Mouse (Mus musculus): ENCODE data around the gene Gucy2c.
A peak's percentile ranks its signal among the peaks of the same experiment; 100 is the strongest.

DNA sequence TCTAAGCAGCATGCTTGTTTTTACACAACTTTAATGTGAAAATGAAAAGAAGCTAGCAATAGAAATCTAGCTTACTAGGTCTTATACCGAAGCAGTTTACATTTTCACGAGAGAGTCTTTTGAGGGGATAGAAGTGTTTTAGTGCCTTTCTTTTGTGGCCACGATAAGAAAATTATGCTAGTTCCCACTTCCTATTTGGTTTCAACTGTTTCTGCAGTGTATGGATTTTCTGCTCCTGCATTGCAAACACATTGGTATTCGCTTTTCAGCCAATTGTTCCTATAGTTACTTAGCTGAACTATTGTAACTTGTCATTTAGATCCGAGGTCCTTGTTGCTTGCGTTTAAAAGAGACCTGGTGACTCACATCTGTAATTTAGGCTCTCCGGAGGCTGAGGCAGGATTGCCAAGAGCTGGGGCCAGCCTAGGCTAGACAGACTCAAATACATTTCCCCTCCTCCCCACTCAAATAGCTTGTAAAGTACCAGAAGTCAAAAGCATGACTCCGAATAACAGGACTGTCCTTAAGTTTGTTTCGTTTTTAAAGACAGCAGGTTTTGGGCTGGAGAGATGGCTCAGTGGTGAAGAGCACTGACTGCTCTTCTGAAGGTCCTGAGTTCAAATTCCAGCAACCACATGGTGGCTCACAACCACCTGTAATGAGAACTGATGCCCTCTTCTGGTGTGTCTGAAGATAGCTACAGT lies 23.3 kb upstream of the Gucy2c start:
- no peak for TF ChIP-seq E2F4 (IDR thresholded peaks at IDR 0.05; ENCODE audit: borderline replicate concordance, low read depth, low read length)
- no peak for TF ChIP-seq NRF1 (IDR thresholded peaks at IDR 0.05; ENCODE audit: insufficient read depth, low read depth, low read length, poor library complexity, severe bottlenecking)
- TF ChIP-seq MAX (IDR thresholded peaks at IDR 0.05; ENCODE audit: low read length), result no peak
- TF ChIP-seq ZC3H11A (IDR thresholded peaks at IDR 0.05; ENCODE audit: low read depth, low read length), result no peak
- TF ChIP-seq BHLHE40 (IDR thresholded peaks at IDR 0.05; ENCODE audit: borderline replicate concordance, low read depth, low read length), result no peak
- no peak for TF ChIP-seq CTCF (IDR thresholded peaks at IDR 0.05 in 2 of 3, conservative IDR thresholded peaks at IDR 0.05 in 1 of 3; ENCODE audit: control insufficient read depth in 1 of 3, insufficient read depth in 1 of 3, low read depth in 2 of 3, low read length in 3 of 3, poor library complexity in 1 of 3, severe bottlenecking in 1 of 3)
- no peak for TF ChIP-seq MAZ (IDR thresholded peaks at IDR 0.05; ENCODE audit: low read depth, low read length)
- no peak for TF ChIP-seq TAL1 (IDR thresholded peaks at IDR 0.05; ENCODE audit: low read length)
- TF ChIP-seq TBP (IDR thresholded peaks at IDR 0.05; ENCODE audit: low read depth, low read length), result peak; percentile 89
- no peak for TF ChIP-seq HCFC1 (IDR thresholded peaks at IDR 0.05; ENCODE audit: low read depth, low read length)
- TF ChIP-seq SMC3 (IDR thresholded peaks at IDR 0.05; ENCODE audit: low read depth, low read length), result no peak
- TF ChIP-seq ZMIZ1 (IDR thresholded peaks at IDR 0.05; ENCODE audit: low read depth, low read length), result no peak

All from MEL (cell line).